Comparison of ENCODE assay signal across 18 mouse cellular contexts in genomic region chr11:45805810-45806209, GRCm38 (mm10). TPM values are rescaled to one million over a fixed set of nuclear protein-coding genes. Genes with fewer than 3 reads are reported as not detected.
DNase-seq lines count a peak whose midpoint lies in the region; ATAC-seq and TF ChIP-seq lines count a peak whose summit lies in the region.
"Had no signal": no experiment of that assay in that cellular context is flagged by ENCODE, and none has a peak within 500 bp of the region (broad histone marks: within the 10 kb centered on the region; RNA-seq: fewer than 3 reads in every experiment).

No protein-coding gene starts in this region.

- no peak overlapping the region for H3K4me2 ChIP-seq in stomach, embryonic 15.5 days
- H3K4me2 ChIP-seq in stomach, postnatal 0 days (replicated peaks; ENCODE audit: low read depth), result no peak overlapping the region
- H3K4me2 ChIP-seq in stomach, embryonic 16.5 days (ENCODE audit: low read depth, low read length), result no peak overlapping the region
- H3K4me2 ChIP-seq in forebrain, embryonic 13.5 days, result no peak overlapping the region
- H3K4me2 ChIP-seq: limb, embryonic 15.5 days; midbrain, embryonic 13.5 days had no signal

- no peak for DNase-seq in heart, embryonic 10.5 days (ENCODE audit: low spot score)
- DNase-seq in heart, adult 9 months (ENCODE audit: low spot score in 2 of 2), result no peak
- DNase-seq in stomach, postnatal 0 days (ENCODE audit: low spot score), result no peak
- DNase-seq in kidney, postnatal 25 days, result peak; percentile 34 to 62
- no peak for DNase-seq in right cerebral cortex, postnatal 14 days
- DNase-seq: heart, postnatal 14 days; lung, postnatal 14 days; retina, postnatal 1 day; spleen, adult 18-20 months had no signal

- no peaks in the 10 kb centered on the region for H3K36me3 ChIP-seq in heart, embryonic 10.5 days
- no peaks in the 10 kb centered on the region for H3K36me3 ChIP-seq in stomach, embryonic 15.5 days
- no peaks in the 10 kb centered on the region for H3K36me3 ChIP-seq in stomach, postnatal 0 days (ENCODE audit: control insufficient read depth, insufficient read depth, low read length)
- no peaks in the 10 kb centered on the region for H3K36me3 ChIP-seq in stomach, embryonic 16.5 days (ENCODE audit: control insufficient read depth, insufficient read depth, low read length)
- no peaks in the 10 kb centered on the region for H3K36me3 ChIP-seq in forebrain, embryonic 13.5 days (ENCODE audit: poor library complexity, severe bottlenecking)
- H3K36me3 ChIP-seq: forebrain, embryonic 10.5 days; limb, embryonic 15.5 days; midbrain, embryonic 13.5 days had no signal

- no peak for ATAC-seq in stomach, embryonic 15.5 days (ENCODE audit: insufficient read depth, low FRiP score, low read depth)
- ATAC-seq in stomach, postnatal 0 days (ENCODE audit: low FRiP score, low TSS enrichment), result no peak
- no peak for ATAC-seq in stomach, embryonic 16.5 days (ENCODE audit: insufficient read depth, low FRiP score)
- no peak for ATAC-seq in forebrain, embryonic 13.5 days
- ATAC-seq: hindbrain, embryonic 16.5 days; midbrain, embryonic 13.5 days had no signal

- 72% methylated on average over 2 of the region's 2 CpGs for WGBS in heart, embryonic 10.5 days
- 65% methylated on average over 2 of the region's 2 CpGs for WGBS in stomach, embryonic 15.5 days
- 62% methylated on average over 2 of the region's 2 CpGs for WGBS in stomach, postnatal 0 days
- 67% methylated on average over 2 of the region's 2 CpGs for WGBS in stomach, embryonic 16.5 days
- 78% methylated on average over 2 of the region's 2 CpGs for WGBS in forebrain, embryonic 13.5 days

- no peaks in the 10 kb centered on the region for H3K9me3 ChIP-seq in heart, embryonic 10.5 days
- no peaks in the 10 kb centered on the region for H3K9me3 ChIP-seq in stomach, embryonic 15.5 days
- no peaks in the 10 kb centered on the region for H3K9me3 ChIP-seq in stomach, postnatal 0 days (ENCODE audit: control insufficient read depth, low read length)
- no peaks in the 10 kb centered on the region for H3K9me3 ChIP-seq in stomach, embryonic 16.5 days (replicated peaks; ENCODE audit: control insufficient read depth, low read length)
- no peaks in the 10 kb centered on the region for H3K9me3 ChIP-seq in forebrain, embryonic 13.5 days (replicated peaks)
- H3K9me3 ChIP-seq: forebrain, embryonic 10.5 days; limb, embryonic 15.5 days; midbrain, embryonic 13.5 days had no signal

- H3K27me3 ChIP-seq in heart, embryonic 10.5 days (ENCODE audit: insufficient read depth, poor library complexity, severe bottlenecking), result no peaks in the 10 kb centered on the region
- H3K27me3 ChIP-seq in stomach, embryonic 15.5 days (replicated peaks), result no peaks in the 10 kb centered on the region
- no peaks in the 10 kb centered on the region for H3K27me3 ChIP-seq in stomach, postnatal 0 days (ENCODE audit: control insufficient read depth, insufficient read depth, low read length)
- no peaks in the 10 kb centered on the region for H3K27me3 ChIP-seq in stomach, embryonic 16.5 days (ENCODE audit: control insufficient read depth, insufficient read depth, low read length)
- no peaks in the 10 kb centered on the region for H3K27me3 ChIP-seq in forebrain, embryonic 13.5 days
- H3K27me3 ChIP-seq: limb, embryonic 15.5 days; midbrain, embryonic 13.5 days; Patski had no signal

- peak overlapping the region; percentile 52; the same call in 1 of the 2 replicates for H3K27ac ChIP-seq in heart, embryonic 10.5 days
- peak overlapping the region; percentile 10; the same call in 1 of the 2 replicates for H3K27ac ChIP-seq in stomach, embryonic 15.5 days
- no peak overlapping the region for H3K27ac ChIP-seq in stomach, postnatal 0 days (replicated peaks)
- peak overlapping the region; percentile 46 for H3K27ac ChIP-seq in stomach, embryonic 16.5 days (ENCODE audit: low read length)
- no peak overlapping the region for H3K27ac ChIP-seq in forebrain, embryonic 13.5 days
- H3K27ac ChIP-seq: forebrain, embryonic 10.5 days; midbrain, embryonic 13.5 days had no signal

- no peak for TF ChIP-seq EP300 in stomach, postnatal 0 days (optimal IDR thresholded peaks at IDR 0.05)

- no peak for TF ChIP-seq CTCF in stomach, postnatal 0 days (IDR thresholded peaks at IDR 0.05; ENCODE audit: low read depth)

- H3K4me1 ChIP-seq in heart, embryonic 10.5 days, result peaks cover 7% of the 10 kb centered on the region
- no peaks in the 10 kb centered on the region for H3K4me1 ChIP-seq in stomach, embryonic 15.5 days
- no peaks in the 10 kb centered on the region for H3K4me1 ChIP-seq in stomach, postnatal 0 days (replicated peaks; ENCODE audit: control insufficient read depth, insufficient read depth)
- no peaks in the 10 kb centered on the region; the same call in 1 of the 2 replicates for H3K4me1 ChIP-seq in stomach, embryonic 16.5 days (ENCODE audit: control insufficient read depth, insufficient read depth, low read length)
- no peaks in the 10 kb centered on the region for H3K4me1 ChIP-seq in forebrain, embryonic 13.5 days
- H3K4me1 ChIP-seq: limb, embryonic 15.5 days; midbrain, embryonic 13.5 days had no signal

- no peak overlapping the region for H3K4me3 ChIP-seq in heart, embryonic 10.5 days
- no peak overlapping the region for H3K4me3 ChIP-seq in stomach, embryonic 15.5 days (replicated peaks)
- H3K4me3 ChIP-seq in stomach, postnatal 0 days (ENCODE audit: low read depth, low read length), result no peak overlapping the region
- H3K4me3 ChIP-seq in stomach, embryonic 16.5 days (replicated peaks; ENCODE audit: low read length), result no peak overlapping the region
- no peak overlapping the region for H3K4me3 ChIP-seq in forebrain, embryonic 13.5 days
- H3K4me3 ChIP-seq: forebrain, embryonic 10.5 days; limb, embryonic 15.5 days; midbrain, embryonic 13.5 days; myocyte had no signal

- H3K9ac ChIP-seq in stomach, embryonic 15.5 days, result no peak overlapping the region
- H3K9ac ChIP-seq in stomach, postnatal 0 days (ENCODE audit: low read length), result no peak overlapping the region
- H3K9ac ChIP-seq in stomach, embryonic 16.5 days (ENCODE audit: low read length), result no peak overlapping the region
- H3K9ac ChIP-seq in forebrain, embryonic 13.5 days, result no peak overlapping the region
- H3K9ac ChIP-seq: limb, embryonic 15.5 days; midbrain, embryonic 13.5 days had no signal

RNA-seq across cellular contexts. Expression of gene Clint1, which starts 46.0 kb away (rescaled TPM):
- 69.6 and 80.0 TPM in 2 replicates for polyA plus RNA-seq in heart, embryonic 10.5 days (2016; fragmentation: Nextera tagmentation; extraction: Ambion mirVana)
- polyA plus RNA-seq in stomach, embryonic 15.5 days (2015; fragmentation: Nextera tagmentation; extraction: Ambion mirVana), result 82.8 and 86.4 TPM in 2 replicates
- polyA plus RNA-seq in stomach, postnatal 0 days (2015; fragmentation: Nextera tagmentation; extraction: Ambion mirVana), result 56.5 and 56.8 TPM in 2 replicates
- polyA plus RNA-seq in stomach, embryonic 16.5 days (2015; fragmentation: Nextera tagmentation; extraction: Ambion mirVana), result 82.4 and 85.6 TPM in 2 replicates
- polyA plus RNA-seq in forebrain, embryonic 13.5 days (2015; fragmentation: Nextera tagmentation; extraction: Ambion mirVana), result 49.8 and 51.0 TPM in 2 replicates

Comparison
In these comparisons a context has a peak if more than half of its experiments do, and no peak if none do; other contexts are left out.
1. H3K27ac ChIP-seq: peak in heart, embryonic 10.5 days (single experiment), stomach, embryonic 15.5 days (single experiment) and stomach, embryonic 16.5 days (single experiment); none in stomach, postnatal 0 days (single experiment) and forebrain, embryonic 13.5 days (single experiment).
2. DNase-seq: peak in kidney, postnatal 25 days (2 of 2); none in heart, embryonic 10.5 days (single experiment), heart, adult 9 months (0 of 2), stomach, postnatal 0 days (single experiment) and right cerebral cortex, postnatal 14 days (single experiment).